Mouse (Mus musculus) MEL (cell line): ENCODE data around the gene Slc44a1.

Source experiments
- CTCF ChIP-seq, 3 experiments: IDR thresholded peaks in 2 of 3; conservative IDR thresholded peaks in 1 of 3; 2 replicates each; pipeline ENCODE4 v1.5.1; 2011 to 2012; ENCODE audit warnings: low read length in 3 of 3, low read depth in 2 of 3, mild to moderate bottlenecking in 2 of 3, improper control_type of control experiment in 1 of 3, inconsistent platforms in 1 of 3, mixed read lengths in 1 of 3, moderate library complexity in 1 of 3; ENCODE audit not compliant: control insufficient read depth in 1 of 3, insufficient read depth in 1 of 3, poor library complexity in 1 of 3, severe bottlenecking in 1 of 3
- ELF1 ChIP-seq: IDR thresholded peaks from 2 replicates; pipeline ENCODE4 v1.6.1; 2014; ENCODE audit warnings: low read depth, mild to moderate bottlenecking, inconsistent platforms, low read length, improper control_type of control experiment, moderate library complexity
- EP300 ChIP-seq, 2 experiments: IDR thresholded peaks; 2 replicates each; pipeline ENCODE4 v1.6.1; 2011; ENCODE audit warnings: improper control_type of control experiment in 2 of 2, low read length in 2 of 2, low read depth in 1 of 2, mild to moderate bottlenecking in 1 of 2
- JUND ChIP-seq: IDR thresholded peaks from 2 replicates; pipeline ENCODE4 v1.6.1; 2011; ENCODE audit warnings: low read depth, mild to moderate bottlenecking, improper control_type of control experiment, low read length
- MXI1 ChIP-seq: IDR thresholded peaks from 2 replicates; pipeline ENCODE4 v1.6.1; 2011; ENCODE audit warnings: mild to moderate bottlenecking, low read depth, low read length, improper control_type of control experiment
- POLR2A ChIP-seq, 2 experiments: IDR thresholded peaks; 2 replicates each; pipeline ENCODE4 v1.6.1; 2011 to 2012; ENCODE audit warnings: low read length in 2 of 2, mild to moderate bottlenecking in 2 of 2, control low read depth in 1 of 2, improper control_type of control experiment in 1 of 2, low read depth in 1 of 2, moderate library complexity in 1 of 2; ENCODE audit not compliant: control insufficient read depth in 1 of 2, insufficient read depth in 1 of 2, poor library complexity in 1 of 2
- SIN3A ChIP-seq: IDR thresholded peaks from 2 replicates; pipeline ENCODE4 v1.6.1; 2012; ENCODE audit warnings: low read length, improper control_type of control experiment, inconsistent platforms
- UBTF ChIP-seq: IDR thresholded peaks from 2 replicates; pipeline ENCODE4 v1.6.1; 2012; ENCODE audit warnings: low read depth, mild to moderate bottlenecking, inconsistent platforms, low read length, improper control_type of control experiment, moderate library complexity, borderline replicate concordance; ENCODE audit not compliant: insufficient read depth
- ZNF384 ChIP-seq: IDR thresholded peaks from 2 replicates; pipeline ENCODE4 v1.6.1; 2012; ENCODE audit warnings: low read depth, mild to moderate bottlenecking, inconsistent platforms, low read length, improper control_type of control experiment

GRCm38 (mm10) chr4:53525994-53526393 is 85.8 kb downstream of the Slc44a1 start:
- TF ChIP-seq EP300 (IDR thresholded peaks at IDR 0.05; ENCODE audit: low read depth in 1 of 2, low read length in 2 of 2), result peak; percentile 31 to 66
- TF ChIP-seq JUND, result no peak
- TF ChIP-seq CTCF (IDR thresholded peaks at IDR 0.05 in 2 of 3, conservative IDR thresholded peaks at IDR 0.05 in 1 of 3; ENCODE audit: control insufficient read depth in 1 of 3, insufficient read depth in 1 of 3, low read depth in 2 of 3, low read length in 3 of 3, poor library complexity in 1 of 3, severe bottlenecking in 1 of 3), result no peak
- TF ChIP-seq POLR2A (IDR thresholded peaks at IDR 0.05; ENCODE audit: control insufficient read depth in 1 of 2, insufficient read depth in 1 of 2, low read depth in 1 of 2, low read length in 2 of 2, poor library complexity in 1 of 2), result no peak
- TF ChIP-seq ELF1, result no peak
- TF ChIP-seq MXI1, result no peak
- no peak for TF ChIP-seq UBTF
- TF ChIP-seq ZNF384, result no peak
- TF ChIP-seq SIN3A, result no peak
